Mouse (Mus musculus): ENCODE data around the gene Klhl35.

DNA sequence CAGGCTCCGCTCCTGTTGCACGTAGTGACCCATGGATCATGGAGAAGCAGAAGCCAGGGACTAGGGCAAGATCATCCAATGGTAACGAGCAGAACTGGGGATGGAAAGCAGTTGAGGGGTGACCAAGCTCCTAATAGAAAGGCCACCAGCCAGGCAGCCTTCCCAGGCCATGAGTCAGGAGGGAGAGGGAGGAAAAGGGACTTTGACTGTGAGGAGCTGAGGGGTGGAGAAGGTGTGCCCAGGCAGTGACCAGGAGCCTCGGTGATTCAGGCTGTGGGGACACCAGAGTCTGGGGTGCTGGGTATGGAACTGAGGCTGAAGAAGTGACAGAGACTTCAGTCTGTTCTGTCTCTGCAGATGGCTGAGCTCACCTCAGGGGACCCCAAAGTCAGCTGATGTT is 40.1 kb upstream of the Klhl35 start:
- TF ChIP-seq CTCF (conservative IDR thresholded peaks at IDR 0.05; ENCODE audit: insufficient read depth, insufficient read length, low read depth, low read length) (no peak), POLR2A (IDR thresholded peaks at IDR 0.05; ENCODE audit: low read depth, low read length) (no peak)
